Mouse (Mus musculus): Measurements from ENCODE around the gene Mpp5. TPM values are rescaled to one million over a fixed set of nuclear protein-coding genes. Genes with fewer than 3 reads are reported as not detected.
A peak's percentile ranks its signal among the peaks of the same experiment; 100 is the strongest.

Gene Mpp5
- 15.7 and 16.3 TPM in 2 replicates for polyA plus RNA-seq (2015; fragmentation: Nextera tagmentation; extraction: Ambion mirVana)

DNA sequence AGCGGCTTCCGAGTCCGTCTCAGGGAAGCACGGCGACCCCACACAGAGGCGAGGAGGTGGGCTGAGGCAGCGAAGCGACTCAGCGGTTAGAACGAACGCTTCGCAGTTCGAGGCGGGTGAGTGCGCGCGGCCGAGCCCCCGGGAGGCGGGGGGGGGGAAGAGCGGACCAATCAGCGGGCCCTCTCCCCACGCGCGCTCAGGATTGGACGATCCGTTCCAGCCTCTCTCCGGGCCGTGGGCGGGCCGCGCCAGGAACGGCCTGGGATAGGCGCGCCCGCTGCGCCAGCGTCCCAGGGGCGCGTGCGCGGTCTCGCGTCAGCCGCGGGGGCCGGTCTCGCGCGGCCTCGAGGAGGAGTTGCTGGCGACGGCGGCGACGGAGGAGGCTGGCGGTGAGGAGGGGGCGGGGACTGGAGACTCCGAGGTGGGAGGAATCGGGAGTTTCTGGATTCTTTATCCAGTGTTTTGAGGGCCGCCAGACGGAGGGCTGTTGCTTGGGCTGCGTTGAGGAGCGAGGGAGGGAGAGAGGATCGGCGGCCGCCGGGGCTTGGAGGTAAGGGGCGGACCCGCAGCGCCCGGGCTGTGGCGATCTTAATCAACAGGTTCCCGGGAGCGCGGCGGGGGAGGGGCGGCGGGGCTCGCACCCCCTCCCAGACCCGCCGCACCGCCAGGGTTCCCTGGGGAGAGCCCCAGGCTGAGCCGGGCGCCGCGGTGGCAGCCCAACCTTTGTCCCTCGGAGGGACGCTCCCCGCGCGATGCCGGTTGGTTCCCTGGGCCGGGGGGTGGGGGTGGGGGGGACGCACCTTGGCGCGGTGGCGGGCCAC is at the start of gene Mpp5:
Mpp5 (plus strand) TSS at position 351 of the 821 bp plus-strand sequence.
- Histone ChIP-seq H3K9ac (ENCODE audit: low read depth, low read length) (peak within 1 kb of the TSS; percentile 72), H3K4me1 (ENCODE audit: control insufficient read depth, insufficient read depth, low read length) (peaks cover 2% of the 10 kb centered on the region; the same call in 1 of the 2 replicates), H3K36me3 (ENCODE audit: control insufficient read depth, insufficient read depth, low read length) (no peaks in the 10 kb centered on the region), H3K4me3 (ENCODE audit: low read depth, low read length) (peak within 1 kb of the TSS; percentile 92), H3K9me3 (replicated peaks; ENCODE audit: control insufficient read depth, low read length, poor library complexity, severe bottlenecking) (no peaks in the 10 kb centered on the region), H3K27me3 (ENCODE audit: control insufficient read depth, insufficient read depth, low read depth, low read length) (0 out of 2 replicates have a peak, but pooled peaks cover 5% of the 10 kb centered on the region), H3K27ac (ENCODE audit: low read length) (peak within 1 kb of the TSS; percentile 85), H3K4me2 (ENCODE audit: low read length) (peak within 1 kb of the TSS; percentile 72)
- peak; percentile 100 for ATAC-seq
- under 1% methylated on average over 84 of the region's 98 CpGs for WGBS

DNA sequence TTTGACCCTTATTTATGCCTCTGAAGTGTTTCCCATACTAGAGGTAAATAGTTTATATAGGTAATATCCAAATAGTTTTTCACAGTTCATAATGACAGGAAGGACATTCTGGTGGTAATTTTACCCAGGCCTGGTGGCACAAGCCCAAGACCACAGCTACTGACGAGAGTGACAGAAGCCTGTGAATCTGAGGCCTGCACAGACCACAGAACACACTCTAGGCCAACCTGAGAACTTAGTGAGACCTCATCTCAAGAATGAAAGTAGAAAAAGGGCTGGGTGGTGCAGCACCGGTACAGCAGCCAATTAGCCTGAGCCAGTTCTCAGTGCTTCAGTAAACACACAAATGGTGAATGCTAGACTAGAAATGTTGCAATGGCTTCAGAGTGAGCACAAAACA is 30.9 kb upstream of the Mpp5 start:
- H3K36me3 ChIP-seq (ENCODE audit: control insufficient read depth, insufficient read depth, low read length) = no peaks in the 10 kb centered on the region
- H3K4me3 ChIP-seq (ENCODE audit: low read depth, low read length) = no peak overlapping the region
- no peaks in the 10 kb centered on the region for H3K4me1 ChIP-seq (ENCODE audit: control insufficient read depth, insufficient read depth, low read length)
- H3K9me3 ChIP-seq (replicated peaks; ENCODE audit: control insufficient read depth, low read length, poor library complexity, severe bottlenecking) = no peaks in the 10 kb centered on the region
- H3K27me3 ChIP-seq (ENCODE audit: control insufficient read depth, insufficient read depth, low read depth, low read length) = no peaks in the 10 kb centered on the region
- 80% methylated on average over 2 of the region's 2 CpGs for WGBS
- no peak overlapping the region for H3K4me2 ChIP-seq (ENCODE audit: low read length)
- H3K9ac ChIP-seq (ENCODE audit: low read depth, low read length) = no peak overlapping the region
- no peak overlapping the region for H3K27ac ChIP-seq (ENCODE audit: low read length)
- ATAC-seq = no peak

DNA sequence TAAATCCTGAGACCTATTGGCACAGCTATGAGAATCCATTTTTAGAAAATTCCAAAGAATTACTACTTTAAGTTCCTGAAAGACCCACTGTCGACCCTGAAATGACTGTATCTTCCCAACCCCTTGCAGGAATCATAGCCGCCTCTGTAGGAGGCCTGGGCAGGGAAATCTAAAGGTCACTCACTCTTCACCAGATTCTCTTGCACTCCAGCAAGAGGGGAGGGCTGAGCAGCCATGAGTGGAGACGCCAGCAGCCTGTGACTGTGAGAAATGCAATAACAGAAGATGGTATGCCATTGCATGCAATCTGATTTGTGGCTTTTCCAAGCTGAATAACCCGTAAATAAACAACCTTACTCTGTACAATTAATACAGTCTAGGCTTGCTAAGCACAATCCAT is 21.0 kb upstream of the Mpp5 start:
- Histone ChIP-seq H3K9me3 (replicated peaks; ENCODE audit: control insufficient read depth, low read length, poor library complexity, severe bottlenecking) (no peaks in the 10 kb centered on the region), H3K4me2 (ENCODE audit: low read length) (no peak overlapping the region), H3K27ac (ENCODE audit: low read length) (no peak overlapping the region), H3K27me3 (ENCODE audit: control insufficient read depth, insufficient read depth, low read depth, low read length) (no peaks in the 10 kb centered on the region), H3K36me3 (ENCODE audit: control insufficient read depth, insufficient read depth, low read length) (no peaks in the 10 kb centered on the region), H3K4me1 (ENCODE audit: control insufficient read depth, insufficient read depth, low read length) (no peaks in the 10 kb centered on the region), H3K9ac (ENCODE audit: low read depth, low read length) (no peak overlapping the region), H3K4me3 (ENCODE audit: low read depth, low read length) (no peak overlapping the region)
- ATAC-seq = no peak
- WGBS = 64% methylated on average over 4 of the region's 4 CpGs

DNA sequence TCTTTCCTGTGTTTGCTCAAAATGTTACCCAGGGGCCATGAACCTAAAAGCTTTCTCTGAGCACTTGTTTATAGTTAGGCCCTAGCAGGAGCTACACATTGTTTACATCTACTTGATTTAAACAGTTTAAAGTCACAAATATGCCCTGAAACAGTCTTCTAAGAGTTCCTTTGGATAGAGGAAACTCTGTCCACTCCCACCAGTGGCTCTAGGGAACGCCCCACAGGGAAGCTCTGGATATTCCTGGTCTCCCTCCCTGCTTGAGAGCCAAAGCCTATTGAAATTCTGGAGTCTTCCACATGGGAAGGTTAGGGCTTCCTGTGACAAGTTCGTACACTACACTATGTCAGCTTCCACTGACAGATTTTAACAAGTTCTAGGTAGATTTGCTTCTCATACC is 9.1 kb upstream of the Mpp5 start:
- no peak for ATAC-seq

DNA sequence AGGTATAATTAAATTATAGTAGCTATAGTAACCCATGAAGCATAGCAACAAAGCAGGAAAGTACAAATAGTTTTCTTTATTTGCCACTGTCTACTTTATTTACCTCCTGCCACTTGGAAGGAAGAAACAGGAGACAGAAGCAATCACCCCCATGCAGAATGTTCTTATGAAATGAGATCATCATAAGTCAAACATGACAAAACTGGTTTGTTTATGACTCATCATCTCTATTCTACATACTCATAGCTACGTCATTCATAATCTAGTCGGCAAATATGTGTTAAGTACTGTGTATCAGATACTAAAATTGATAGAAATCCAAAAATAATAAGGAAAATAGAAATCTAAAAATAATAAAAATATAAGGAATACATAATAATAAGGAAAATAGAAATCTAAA is 8.4 kb upstream of the Mpp5 start:
- no peaks in the 10 kb centered on the region for H3K4me1 ChIP-seq (ENCODE audit: control insufficient read depth, insufficient read depth, low read length)
- H3K36me3 ChIP-seq (ENCODE audit: control insufficient read depth, insufficient read depth, low read length) = no peaks in the 10 kb centered on the region
- no peaks in the 10 kb centered on the region for H3K9me3 ChIP-seq (replicated peaks; ENCODE audit: control insufficient read depth, low read length, poor library complexity, severe bottlenecking)
- ATAC-seq = no peak
- H3K27ac ChIP-seq (ENCODE audit: low read length) = no peak overlapping the region
- no peak overlapping the region for H3K4me3 ChIP-seq (ENCODE audit: low read depth, low read length)
- H3K4me2 ChIP-seq (ENCODE audit: low read length) = no peak overlapping the region
- H3K9ac ChIP-seq (ENCODE audit: low read depth, low read length) = no peak overlapping the region
- WGBS = 96% methylated on average over 2 of the region's 2 CpGs
- H3K27me3 ChIP-seq (ENCODE audit: control insufficient read depth, insufficient read depth, low read depth, low read length) = no peaks in the 10 kb centered on the region

More for the DNA sequence above, 9.1 kb upstream of the Mpp5 start:
- H3K4me3 ChIP-seq (ENCODE audit: low read depth, low read length) = no peak overlapping the region
- H3K27ac ChIP-seq (ENCODE audit: low read length) = no peak overlapping the region
- H3K36me3 ChIP-seq (ENCODE audit: control insufficient read depth, insufficient read depth, low read length) = no peaks in the 10 kb centered on the region
- H3K27me3 ChIP-seq (ENCODE audit: control insufficient read depth, insufficient read depth, low read depth, low read length) = no peaks in the 10 kb centered on the region
- no peak overlapping the region for H3K9ac ChIP-seq (ENCODE audit: low read depth, low read length)
- H3K4me1 ChIP-seq (ENCODE audit: control insufficient read depth, insufficient read depth, low read length) = no peaks in the 10 kb centered on the region
- no peaks in the 10 kb centered on the region for H3K9me3 ChIP-seq (replicated peaks; ENCODE audit: control insufficient read depth, low read length, poor library complexity, severe bottlenecking)
- H3K4me2 ChIP-seq (ENCODE audit: low read length) = no peak overlapping the region
- WGBS = 69% methylated on average over 2 of the region's 2 CpGs

DNA sequence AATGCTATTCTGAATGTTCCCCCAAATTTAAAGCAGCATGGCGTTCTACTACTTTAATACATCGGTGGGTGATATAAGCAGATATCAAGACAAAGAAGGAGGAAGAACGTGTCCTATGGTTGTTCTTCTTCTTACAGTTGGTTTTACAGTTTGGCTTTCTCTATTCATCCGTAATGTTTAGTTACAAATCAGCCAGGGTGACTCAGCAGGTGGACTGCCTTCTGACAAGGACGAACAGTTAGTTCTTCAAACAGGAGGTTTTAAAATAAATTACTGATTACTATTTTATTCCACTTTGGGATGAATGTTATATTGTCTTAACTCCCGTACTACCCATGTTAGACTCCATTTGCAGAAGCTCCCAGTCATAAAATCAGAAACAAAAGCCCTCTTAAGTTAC is 2.5 kb upstream of the Mpp5 start:
- WGBS = 83% methylated on average over 6 of the region's 6 CpGs
- no peak for ATAC-seq

DNA sequence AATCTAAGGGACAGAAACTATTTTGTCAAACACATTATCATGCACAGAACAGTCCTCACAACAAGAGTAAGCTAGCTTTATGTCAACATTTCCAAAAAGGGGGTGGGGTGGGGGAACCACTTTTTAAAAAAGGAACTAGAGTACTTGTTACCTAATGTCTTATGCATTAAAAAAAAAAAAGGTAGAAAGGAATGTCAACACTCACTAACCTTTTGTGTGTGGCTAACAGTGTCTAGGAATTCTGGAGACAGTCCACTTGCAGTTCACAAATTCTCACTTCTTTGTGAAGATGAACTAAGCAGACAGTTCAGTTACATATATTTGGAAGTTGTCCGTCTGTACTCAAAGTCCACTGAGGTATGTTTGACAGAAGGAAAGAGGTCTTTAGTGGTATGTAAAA is 1.3 kb upstream of the Mpp5 start:
- 41% methylated on average over 1 of the region's 1 CpGs for WGBS
- H3K4me2 ChIP-seq (ENCODE audit: low read length) = no peak overlapping the region; the same call in 1 of the 2 replicates
- ATAC-seq = no peak

More for the DNA sequence above, 2.5 kb upstream of the Mpp5 start:
- no peak overlapping the region for H3K27ac ChIP-seq (ENCODE audit: low read length)
- H3K4me3 ChIP-seq (ENCODE audit: low read depth, low read length) = no peak overlapping the region
- H3K4me1 ChIP-seq (ENCODE audit: control insufficient read depth, insufficient read depth, low read length) = peaks cover 2% of the 10 kb centered on the region; the same call in 1 of the 2 replicates
- H3K9ac ChIP-seq (ENCODE audit: low read depth, low read length) = no peak overlapping the region
- no peaks in the 10 kb centered on the region for H3K36me3 ChIP-seq (ENCODE audit: control insufficient read depth, insufficient read depth, low read length)
- no peaks in the 10 kb centered on the region for H3K9me3 ChIP-seq (replicated peaks; ENCODE audit: control insufficient read depth, low read length, poor library complexity, severe bottlenecking)
- H3K27me3 ChIP-seq (ENCODE audit: control insufficient read depth, insufficient read depth, low read depth, low read length) = 0 out of 2 replicates have a peak, but pooled peaks cover 5% of the 10 kb centered on the region
- no peak overlapping the region for H3K4me2 ChIP-seq (ENCODE audit: low read length)

DNA sequence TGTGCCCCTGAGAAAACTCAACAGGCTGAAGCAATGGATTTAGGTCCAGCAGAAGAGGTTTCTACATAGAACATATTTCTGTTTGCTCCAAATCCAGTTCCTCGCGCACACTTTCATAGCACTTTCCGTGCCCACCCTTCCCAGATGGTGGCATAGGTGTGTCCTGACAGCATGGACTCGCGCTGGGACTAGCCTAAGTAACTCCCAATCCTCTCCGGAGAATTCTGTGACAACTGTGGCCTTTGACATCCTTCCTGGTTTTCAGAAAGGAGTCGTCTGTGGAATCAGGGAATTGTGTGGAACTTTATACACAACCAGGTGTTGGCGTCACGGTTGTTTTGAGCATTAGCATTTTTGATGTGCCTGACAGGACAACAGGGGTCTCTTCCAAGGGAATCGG is 594 bp upstream of the Mpp5 start:
- Histone ChIP-seq H3K4me3 (ENCODE audit: low read depth, low read length) (peak overlapping the region; percentile 92), H3K9ac (ENCODE audit: low read depth, low read length) (peak overlapping the region; percentile 72), H3K4me2 (ENCODE audit: low read length) (peak overlapping the region; percentile 72), H3K36me3 (ENCODE audit: control insufficient read depth, insufficient read depth, low read length) (no peaks in the 10 kb centered on the region), H3K27me3 (ENCODE audit: control insufficient read depth, insufficient read depth, low read depth, low read length) (0 out of 2 replicates have a peak, but pooled peaks cover 5% of the 10 kb centered on the region), H3K4me1 (ENCODE audit: control insufficient read depth, insufficient read depth, low read length) (peaks cover 2% of the 10 kb centered on the region; the same call in 1 of the 2 replicates), H3K9me3 (replicated peaks; ENCODE audit: control insufficient read depth, low read length, poor library complexity, severe bottlenecking) (no peaks in the 10 kb centered on the region), H3K27ac (ENCODE audit: low read length) (peak overlapping the region; percentile 77)
- peak; percentile 30 for ATAC-seq
- under 1% methylated on average over 10 of the region's 10 CpGs for WGBS

More for the DNA sequence above, 1.3 kb upstream of the Mpp5 start:
- H3K27ac ChIP-seq (ENCODE audit: low read length) = no peak overlapping the region
- no peaks in the 10 kb centered on the region for H3K36me3 ChIP-seq (ENCODE audit: control insufficient read depth, insufficient read depth, low read length)
- H3K4me1 ChIP-seq (ENCODE audit: control insufficient read depth, insufficient read depth, low read length) = peaks cover 2% of the 10 kb centered on the region; the same call in 1 of the 2 replicates
- no peak overlapping the region for H3K4me3 ChIP-seq (ENCODE audit: low read depth, low read length)
- H3K9ac ChIP-seq (ENCODE audit: low read depth, low read length) = no peak overlapping the region
- H3K9me3 ChIP-seq (replicated peaks; ENCODE audit: control insufficient read depth, low read length, poor library complexity, severe bottlenecking) = no peaks in the 10 kb centered on the region
- H3K27me3 ChIP-seq (ENCODE audit: control insufficient read depth, insufficient read depth, low read depth, low read length) = 0 out of 2 replicates have a peak, but pooled peaks cover 5% of the 10 kb centered on the region

DNA sequence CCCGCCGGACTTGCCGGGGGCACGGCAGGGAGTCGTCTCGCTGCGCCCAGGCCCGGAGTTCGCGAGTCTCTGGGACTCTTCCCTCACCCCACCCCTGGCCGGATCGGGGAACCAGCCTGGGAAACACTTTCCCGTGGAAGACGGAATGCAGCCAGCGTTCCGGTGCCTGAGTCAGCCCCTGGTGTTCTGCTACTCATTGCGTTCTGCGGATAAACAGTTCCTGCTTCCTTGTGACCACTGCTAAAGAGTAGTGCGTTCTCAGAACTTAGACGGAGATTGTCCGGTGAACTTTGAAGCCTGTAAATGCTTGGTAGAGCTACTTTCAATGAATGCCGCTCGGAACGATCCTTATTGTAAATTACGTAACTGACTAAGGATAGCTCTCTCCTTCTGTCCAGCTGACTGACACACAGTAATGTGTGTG is 683 bp downstream of the Mpp5 start:
- WGBS = under 1% methylated on average over 25 of the region's 25 CpGs
- H3K4me2 ChIP-seq (ENCODE audit: low read length) = peak overlapping the region; percentile 72
- peak; percentile 26 for ATAC-seq

More for the DNA sequence above, 683 bp downstream of the Mpp5 start:
- H3K27ac ChIP-seq (ENCODE audit: low read length) = peak overlapping the region; percentile 85
- peak overlapping the region; percentile 92 for H3K4me3 ChIP-seq (ENCODE audit: low read depth, low read length)
- H3K9me3 ChIP-seq (replicated peaks; ENCODE audit: control insufficient read depth, low read length, poor library complexity, severe bottlenecking) = no peaks in the 10 kb centered on the region
- H3K27me3 ChIP-seq (ENCODE audit: control insufficient read depth, insufficient read depth, low read depth, low read length) = 0 out of 2 replicates have a peak, but pooled peaks cover 5% of the 10 kb centered on the region
- H3K36me3 ChIP-seq (ENCODE audit: control insufficient read depth, insufficient read depth, low read length) = no peaks in the 10 kb centered on the region
- H3K9ac ChIP-seq (ENCODE audit: low read depth, low read length) = peak overlapping the region; percentile 72
- peaks cover 2% of the 10 kb centered on the region; the same call in 1 of the 2 replicates for H3K4me1 ChIP-seq (ENCODE audit: control insufficient read depth, insufficient read depth, low read length)

All from midbrain, embryonic 16.5 days (tissue).